Comparison of ENCODE assay signal across 25 mouse cellular contexts in genomic region chr5:37094941-37095340, GRCm38 (mm10). TPM values are rescaled to one million over a fixed set of nuclear protein-coding genes. Genes with fewer than 3 reads are reported as not detected.
"Had no signal": no experiment of that assay in that cellular context is flagged by ENCODE, and none has a peak within 500 bp of the region (broad histone marks: within the 10 kb centered on the region; RNA-seq: fewer than 3 reads in every experiment).

No protein-coding gene starts in this region.

- DNase-seq: gastrocnemius, adult 2 months; gastrocnemius, postnatal 10 days; gastrocnemius, postnatal 25 days; heart, adult 18-20 months; heart, postnatal 10 days; heart, postnatal 4 days; kidney, adult 18-20 months; kidney, adult 8-10 months; kidney, postnatal 10 days; kidney, postnatal 4 days; liver; liver, embryonic 13.5 days had no signal

RNA-seq across cellular contexts. Expression of gene Gm1043, which starts 9.8 kb away (rescaled TPM):
- total RNA-seq: gastrocnemius, adult 2 months; gastrocnemius, postnatal 10 days; gastrocnemius, postnatal 25 days; gastrocnemius, postnatal 4 days; granulocyte monocyte progenitor cell, adult 5-6 weeks; heart, postnatal 10 days; heart, postnatal 25 days; heart, postnatal 4 days had no signal
- polyA plus RNA-seq: heart, embryonic 10.5 days; heart, embryonic 12.5 days; heart, embryonic 14.5 days; heart, embryonic 16.5 days; kidney, embryonic 14.5 days; kidney, embryonic 16.5 days; limb, embryonic 10.5 days; limb, embryonic 12.5 days; liver, embryonic 11.5 days; liver, embryonic 13.5 days; liver, embryonic 15.5 days had no signal
